Mouse (Mus musculus) CD8-positive naive resting alpha-beta T cell, adult 2 months (primary cell): ENCODE results near the gene Cmtm7.

Experiments used
- DNase-seq, 2 experiments: peaks; one replicate each; pipeline ENCODE4 v3.0.0; 2022; ENCODE audit warnings: low read depth in 2 of 2, low spot score in 2 of 2

Gene Cmtm7

GRCm38 (mm10) chr9:114796473-114797050, 14.9 kb upstream of the Cmtm7 start:
- no peak for DNase-seq

GRCm38 (mm10) chr9:114794491-114794890, 12.8 kb upstream of the Cmtm7 start:
- no peak for DNase-seq

- no peak for DNase-seq
Measured at GRCm38 (mm10) chr9:114793764-114794295, 12.2 kb upstream of the Cmtm7 start.

GRCm38 (mm10) chr9:114789989-114790388, 8.3 kb upstream of the Cmtm7 start:
- DNase-seq: no peak

- DNase-seq: no peak
Measured at GRCm38 (mm10) chr9:114789557-114789956, 7.9 kb upstream of the Cmtm7 start.

- no peak for DNase-seq
Measured at GRCm38 (mm10) chr9:114788697-114789096, 7.0 kb upstream of the Cmtm7 start.

GRCm38 (mm10) chr9:114787716-114788115, 6.1 kb upstream of the Cmtm7 start:
- peak; percentile 37 to 65 for DNase-seq

- no peak for DNase-seq
Measured at GRCm38 (mm10) chr9:114787134-114787533, 5.5 kb upstream of the Cmtm7 start.

GRCm38 (mm10) chr9:114785432-114786125, 3.9 kb upstream of the Cmtm7 start:
- no peak for DNase-seq

GRCm38 (mm10) chr9:114780746-114781525, 720 bp downstream of the Cmtm7 start:
- peak in 1 of 2 experiments; percentile 35 for DNase-seq

GRCm38 (mm10) chr9:114779984-114780745, 1.5 kb downstream of the Cmtm7 start:
- no peak for DNase-seq

- DNase-seq: no peak
Measured at GRCm38 (mm10) chr9:114778877-114779276, 2.8 kb downstream of the Cmtm7 start.

GRCm38 (mm10) chr9:114778047-114778390, 3.6 kb downstream of the Cmtm7 start:
- no peak for DNase-seq

- DNase-seq: no peak
Measured at GRCm38 (mm10) chr9:114777178-114778046, 4.2 kb downstream of the Cmtm7 start.

GRCm38 (mm10) chr9:114776361-114776760, 5.3 kb downstream of the Cmtm7 start:
- no peak for DNase-seq

- no peak for DNase-seq
Measured at GRCm38 (mm10) chr9:114775272-114775671, 6.4 kb downstream of the Cmtm7 start.

GRCm38 (mm10) chr9:114774629-114775028, 7.0 kb downstream of the Cmtm7 start:
- no peak for DNase-seq

- DNase-seq: no peak
Measured at GRCm38 (mm10) chr9:114771565-114771964, 10.1 kb downstream of the Cmtm7 start.

GRCm38 (mm10) chr9:114770224-114770623, 11.4 kb downstream of the Cmtm7 start:
- DNase-seq: peak; percentile 27 to 31

GRCm38 (mm10) chr9:114768066-114768465, 13.6 kb downstream of the Cmtm7 start:
- DNase-seq: no peak
